In genomic region chr8:72360162-72360561, GRCm38 (mm10) we compare ENCODE assay signal across 19 mouse cellular contexts. TPM values are rescaled to one million over a fixed set of nuclear protein-coding genes. Genes with fewer than 3 reads are reported as not detected.
DNase-seq lines count a peak whose midpoint lies in the region; ATAC-seq lines count a peak whose summit lies in the region.
"Had no signal": no experiment of that assay in that cellular context is flagged by ENCODE, and none has a peak within 500 bp of the region (broad histone marks: within the 10 kb centered on the region; RNA-seq: fewer than 3 reads in every experiment).

No protein-coding gene starts in this region.

- peaks cover 83% of the 10 kb centered on the region for H3K36me3 ChIP-seq in forebrain, embryonic 15.5 days

- no peak overlapping the region for H3K4me3 ChIP-seq in forebrain, embryonic 15.5 days
- H3K4me3 ChIP-seq: forebrain, embryonic 12.5 days; midbrain, embryonic 10.5 days had no signal

- H3K4me1 ChIP-seq in forebrain, embryonic 15.5 days, result no peaks in the 10 kb centered on the region
- H3K4me1 ChIP-seq: forebrain, embryonic 12.5 days; midbrain, embryonic 10.5 days had no signal

- ATAC-seq in megakaryocyte, adult 5-6 weeks (ENCODE audit: poor library complexity, severe bottlenecking), result peak; percentile 79
- no peak for ATAC-seq in forebrain, embryonic 15.5 days (replicated peaks)
- ATAC-seq: hindbrain, postnatal 0 days had no signal

- H3K27me3 ChIP-seq in forebrain, embryonic 15.5 days, result no peaks in the 10 kb centered on the region
- H3K27me3 ChIP-seq: forebrain, embryonic 12.5 days had no signal

- H3K4me2 ChIP-seq in forebrain, embryonic 15.5 days (replicated peaks), result no peak overlapping the region
- H3K4me2 ChIP-seq: forebrain, embryonic 12.5 days had no signal

- no peaks in the 10 kb centered on the region for H3K9me3 ChIP-seq in forebrain, embryonic 15.5 days
- H3K9me3 ChIP-seq: forebrain, embryonic 12.5 days; midbrain, embryonic 10.5 days had no signal

- peak; percentile 96 for DNase-seq in heart, adult 11 months
- DNase-seq in heart, postnatal 4 days, result no peak
- DNase-seq in spleen, postnatal 36 days (ENCODE audit: low spot score in 2 of 2), result peak; percentile 70 to 75
- DNase-seq in spleen, adult 18-20 months, result no peak
- no peak for DNase-seq in testis, postnatal 10 days (ENCODE audit: low spot score)
- DNase-seq in c-Kit-positive CD71-positive TER-119-positive erythroid progenitor cells, embryonic 14.5 days (ENCODE audit: low spot score), result no peak
- DNase-seq: adrenal gland, postnatal 10 days; cerebellum, adult 9-10 months; embryo, embryonic 11 days; heart, postnatal 36 days; kidney, postnatal 10 days; layer of hippocampus, adult 9-11 months; right cerebral cortex, postnatal 25 days; thymus, postnatal 36 days had no signal

- no peak overlapping the region for H3K27ac ChIP-seq in forebrain, embryonic 15.5 days (replicated peaks)
- H3K27ac ChIP-seq: forebrain, embryonic 12.5 days; hindbrain, postnatal 0 days; midbrain, embryonic 10.5 days had no signal

- H3K9ac ChIP-seq in forebrain, embryonic 15.5 days (replicated peaks), result no peak overlapping the region
- H3K9ac ChIP-seq: forebrain, embryonic 12.5 days had no signal

RNA-seq across cellular contexts. Expression of gene Klf2, which starts 41.3 kb away (rescaled TPM):
- 10 to 100 TPM; 65.3 to 68.2 TPM for total RNA-seq in heart, postnatal 4 days (2021)
- total RNA-seq in megakaryocyte, adult 5-6 weeks (2015), result 70.6 and 72.1 TPM in 2 replicates
- total RNA-seq in megakaryocyte, adult 5-6 weeks (2017), result 18.9 and 25.5 TPM in 2 replicates
- polyA plus RNA-seq in forebrain, embryonic 15.5 days (2015; fragmentation: Nextera tagmentation; extraction: Ambion mirVana), result 4.0 and 4.1 TPM in 2 replicates

RNA-seq across cellular contexts. Expression of gene Gm10282, which starts 55.1 kb away (rescaled TPM):
- total RNA-seq in heart, postnatal 4 days (2021), result 10 to 100 TPM; 34.9 to 36.3 TPM
- total RNA-seq in megakaryocyte, adult 5-6 weeks (2015), result 40.0 and 43.6 TPM in 2 replicates
- 40.6 and 43.1 TPM in 2 replicates for total RNA-seq in megakaryocyte, adult 5-6 weeks (2017)
- 23.0 and 23.1 TPM in 2 replicates for polyA plus RNA-seq in forebrain, embryonic 15.5 days (2015; fragmentation: Nextera tagmentation; extraction: Ambion mirVana)

Comparison
In these comparisons a context has a peak if more than half of its experiments do, and no peak if none do; other contexts are left out.
1. DNase-seq: peak in heart, adult 11 months (single experiment) and spleen, postnatal 36 days (2 of 2); none in heart, postnatal 4 days (single experiment), spleen, adult 18-20 months (0 of 2), testis, postnatal 10 days (single experiment) and c-Kit-positive CD71-positive TER-119-positive erythroid progenitor cells, embryonic 14.5 days (single experiment).